Mouse (Mus musculus) hindbrain, embryonic 12.5 days (tissue): Measurements from ENCODE around the gene Lrmda. TPM values are rescaled to one million over a fixed set of nuclear protein-coding genes. Genes with fewer than 3 reads are reported as not detected.

Experiments used
- ATAC-seq: fragments of 200-750 bp; cut with Nextera tagmentation; 2 replicates; pipeline ENCODE4 v1.8.0; 2017; ENCODE audit warnings: moderate TSS enrichment; ENCODE audit not compliant: low FRiP score
- H3K27ac ChIP-seq: fragments of 300-500 bp; sonication (generic); 2 replicates; pipeline ENCODE4 v1.5.1; 2016; ENCODE audit warnings: mild to moderate bottlenecking
- H3K27me3 ChIP-seq: fragments of 300-500 bp; sonication (generic); 2 replicates; pipeline ENCODE4 v1.6.1; 2016; ENCODE audit warnings: mild to moderate bottlenecking
- H3K36me3 ChIP-seq: fragments of 300-500 bp; sonication (generic); 2 replicates; pipeline ENCODE4 v1.6.1; 2016; ENCODE audit warnings: mild to moderate bottlenecking
- H3K4me1 ChIP-seq: fragments of 300-500 bp; sonication (generic); 2 replicates; pipeline ENCODE4 v1.6.1; 2016
- H3K4me2 ChIP-seq: fragments of 300-500 bp; sonication (generic); replicated peaks from 2 replicates; pipeline ENCODE4 v1.6.1; 2016; ENCODE audit warnings: mild to moderate bottlenecking
- H3K4me3 ChIP-seq: fragments of 300-500 bp; sonication (generic); 2 replicates; pipeline ENCODE4 v1.5.1; 2016; ENCODE audit warnings: mild to moderate bottlenecking
- H3K9ac ChIP-seq: fragments of 300-500 bp; sonication (generic); 2 replicates; pipeline ENCODE4 v1.6.1; 2016; ENCODE audit warnings: mild to moderate bottlenecking, moderate library complexity
- H3K9me3 ChIP-seq: fragments of 300-500 bp; sonication (generic); replicated peaks from 2 replicates; pipeline ENCODE4 v1.6.1; 2016; ENCODE audit warnings: mild to moderate bottlenecking
- WGBS: fragments of 180-500 bp; shearing (Covaris S2); methylation state at CpG from one replicate; pipeline ENCODE4 v1.1.7; 2016; 5-methylcytosine and 5-hydroxymethylcytosine counted together
- polyA plus RNA-seq: library from polyadenylated mRNA; unstranded; fragments of >200 nt; fragmentation: Nextera tagmentation; extraction: Ambion mirVana; gene quantifications from 2 replicates; pipeline ENCODE4 v1.2.1, GENCODE M21; 2016

Lrmda gene
- polyA plus RNA-seq, 1 experiment from 2014 or later, result 0.53 TPM

DNA sequence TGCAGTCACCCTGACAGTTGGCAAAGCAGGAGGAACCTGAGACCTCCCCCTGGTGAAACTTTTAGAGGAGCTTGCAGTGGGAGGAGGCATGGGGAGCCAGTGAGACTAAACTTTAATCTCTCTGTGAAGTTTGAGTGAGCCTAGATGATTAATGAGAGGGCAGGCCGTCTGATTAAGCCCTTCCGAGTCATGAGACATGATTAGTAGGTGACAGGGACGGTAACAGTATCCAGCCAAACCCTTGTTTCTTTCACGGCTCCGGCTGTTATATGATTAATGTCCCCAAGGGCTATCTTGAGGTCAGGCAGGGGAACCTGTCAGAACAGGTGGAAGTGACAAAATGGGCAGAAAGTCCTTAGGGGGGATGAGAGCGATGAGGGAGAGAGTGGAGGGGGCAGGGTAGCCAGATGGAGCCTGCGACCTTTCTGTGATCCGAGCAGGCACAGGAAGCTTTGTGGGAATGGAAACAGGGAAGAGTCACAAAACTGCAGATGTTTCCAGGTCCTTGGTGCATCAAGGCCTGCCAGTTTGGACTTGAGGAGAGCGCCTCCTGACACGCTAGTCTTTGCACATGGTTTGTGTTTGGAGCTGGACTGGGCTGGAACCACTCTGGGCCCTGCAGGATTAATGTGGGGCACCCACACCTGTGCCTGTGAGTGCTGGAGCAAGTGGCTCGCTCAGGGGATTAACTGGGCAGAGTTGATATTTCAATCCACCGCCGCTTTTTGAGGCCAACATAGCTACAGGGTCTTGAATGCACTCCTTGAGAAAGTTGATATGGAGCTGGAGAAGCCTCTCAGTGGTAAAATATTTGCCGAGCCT is 631.8 kb downstream of the Lrmda start:
- 35% methylated on average over 14 of the region's 14 CpGs for WGBS
- no peaks in the 10 kb centered on the region for H3K9me3 ChIP-seq
- no peak for ATAC-seq
- no peak overlapping the region for H3K9ac ChIP-seq
- H3K27ac ChIP-seq, result 0 out of 2 replicates have a peak overlapping the region, but pooled peaks have one; percentile 19
- H3K27me3 ChIP-seq, result no peaks in the 10 kb centered on the region
- peaks cover 31% of the 10 kb centered on the region for H3K4me1 ChIP-seq
- H3K4me2 ChIP-seq, result no peak overlapping the region
- H3K36me3 ChIP-seq, result no peaks in the 10 kb centered on the region
- H3K4me3 ChIP-seq, result no peak overlapping the region

DNA sequence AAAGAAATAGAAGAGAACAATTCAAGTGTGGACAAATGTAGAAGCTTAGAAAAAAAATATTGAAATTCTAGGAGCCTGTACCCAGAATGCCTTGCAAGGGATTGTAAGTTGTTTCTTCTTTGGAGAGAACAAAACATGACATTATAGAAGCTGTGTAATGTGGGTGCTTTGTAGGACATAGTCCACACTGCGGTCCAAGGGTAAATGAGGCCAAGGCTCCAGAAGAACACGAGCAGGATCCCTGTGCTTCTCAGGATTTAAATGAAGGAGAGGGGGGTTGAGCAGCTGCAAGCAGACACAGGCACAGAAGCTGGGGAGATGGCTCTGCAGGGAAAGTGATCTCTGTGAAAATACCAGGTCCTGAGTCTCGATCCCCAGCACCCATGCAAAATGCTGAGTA is 643.0 kb downstream of the Lrmda start:
- H3K27me3 ChIP-seq, result peaks cover 4% of the 10 kb centered on the region; the same call in 1 of the 2 replicates
- H3K27ac ChIP-seq, result no peak overlapping the region
- H3K4me1 ChIP-seq, result no peaks in the 10 kb centered on the region
- no peak for ATAC-seq
- no peaks in the 10 kb centered on the region for H3K36me3 ChIP-seq
- WGBS, result 61% methylated on average over 3 of the region's 3 CpGs
- no peak overlapping the region for H3K9ac ChIP-seq
- H3K9me3 ChIP-seq, result no peaks in the 10 kb centered on the region
- H3K4me3 ChIP-seq, result no peak overlapping the region
- no peak overlapping the region for H3K4me2 ChIP-seq

DNA sequence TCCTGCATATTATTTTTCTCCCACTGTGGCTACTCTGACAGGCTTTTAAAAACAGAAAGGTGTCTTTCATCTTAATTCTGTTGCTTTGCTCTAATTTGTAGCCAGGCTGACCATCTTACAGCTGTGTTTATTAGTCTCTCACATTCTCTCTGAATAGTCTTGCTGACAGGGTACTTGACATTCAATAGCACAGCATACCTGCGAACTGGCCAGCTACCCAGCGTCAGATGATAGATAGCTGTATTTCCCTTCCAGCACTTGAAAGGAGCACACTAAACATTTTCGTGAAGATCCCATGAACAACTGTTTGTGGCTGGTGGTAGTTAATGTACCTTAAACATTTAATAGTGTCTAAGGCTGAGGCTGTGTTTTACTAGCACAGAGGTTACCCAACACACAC is 646.9 kb downstream of the Lrmda start:
- Histone ChIP-seq H3K4me2 (no peak overlapping the region), H3K27ac (no peak overlapping the region), H3K9ac (no peak overlapping the region), H3K4me3 (no peak overlapping the region), H3K27me3 (peaks cover 5% of the 10 kb centered on the region), H3K36me3 (no peaks in the 10 kb centered on the region), H3K4me1 (peaks cover 9% of the 10 kb centered on the region), H3K9me3 (no peaks in the 10 kb centered on the region)
- WGBS, result 77% methylated on average over 3 of the region's 3 CpGs
- no peak for ATAC-seq

DNA sequence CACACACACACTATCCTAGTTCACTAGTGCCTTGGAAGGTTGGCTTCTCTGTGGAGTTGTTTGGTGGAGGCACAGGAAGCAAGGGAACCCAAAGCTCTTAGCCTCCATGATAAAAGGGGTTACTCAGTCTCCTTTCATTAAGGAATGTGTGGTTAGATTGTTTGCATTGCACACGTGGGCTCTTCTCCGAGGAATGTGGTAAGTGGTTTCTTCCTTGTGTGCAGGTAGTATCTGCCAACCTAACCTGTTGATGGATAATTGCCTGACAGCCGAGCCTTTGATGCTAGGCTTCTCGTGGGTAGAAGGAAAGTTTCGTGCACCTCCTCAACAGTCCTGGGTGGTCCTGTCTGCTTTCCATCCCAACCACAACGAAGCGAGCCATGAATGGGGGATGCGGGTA is 648.8 kb downstream of the Lrmda start:
- H3K27me3 ChIP-seq, result peaks cover 5% of the 10 kb centered on the region
- no peaks in the 10 kb centered on the region for H3K9me3 ChIP-seq
- H3K9ac ChIP-seq, result no peak overlapping the region
- no peak overlapping the region for H3K4me2 ChIP-seq
- H3K27ac ChIP-seq, result no peak overlapping the region
- H3K4me1 ChIP-seq, result peaks cover 9% of the 10 kb centered on the region
- H3K4me3 ChIP-seq, result no peak overlapping the region
- WGBS, result 61% methylated on average over 8 of the region's 8 CpGs
- H3K36me3 ChIP-seq, result no peaks in the 10 kb centered on the region
- no peak for ATAC-seq

DNA sequence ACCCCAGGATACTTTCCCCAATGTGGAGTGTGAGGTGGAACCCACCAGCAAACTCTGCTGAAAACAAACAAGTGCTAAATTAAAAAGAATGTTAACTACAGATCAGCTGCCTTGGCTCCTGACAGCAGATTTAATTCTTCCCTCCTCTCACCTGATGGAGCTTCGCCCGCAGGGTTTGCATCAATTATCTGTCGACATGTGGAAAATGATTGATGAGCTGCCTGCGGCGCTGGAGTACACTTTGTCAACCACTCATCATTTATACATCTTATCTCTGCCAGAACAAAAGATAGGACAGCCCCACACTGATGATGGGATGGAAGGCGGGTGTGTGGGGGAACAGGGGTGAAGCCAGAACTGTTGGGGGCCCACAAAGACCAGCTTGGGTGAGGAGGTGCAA is 649.2 kb downstream of the Lrmda start:
- no peaks in the 10 kb centered on the region for H3K36me3 ChIP-seq
- H3K4me1 ChIP-seq, result peaks cover 9% of the 10 kb centered on the region
- H3K9ac ChIP-seq, result no peak overlapping the region
- H3K9me3 ChIP-seq, result no peaks in the 10 kb centered on the region
- WGBS, result 50% methylated on average over 6 of the region's 6 CpGs
- H3K4me2 ChIP-seq, result no peak overlapping the region
- no peak for ATAC-seq
- H3K4me3 ChIP-seq, result no peak overlapping the region
- peaks cover 5% of the 10 kb centered on the region for H3K27me3 ChIP-seq
- peak overlapping the region; percentile 1; the same call in 1 of the 2 replicates for H3K27ac ChIP-seq

DNA sequence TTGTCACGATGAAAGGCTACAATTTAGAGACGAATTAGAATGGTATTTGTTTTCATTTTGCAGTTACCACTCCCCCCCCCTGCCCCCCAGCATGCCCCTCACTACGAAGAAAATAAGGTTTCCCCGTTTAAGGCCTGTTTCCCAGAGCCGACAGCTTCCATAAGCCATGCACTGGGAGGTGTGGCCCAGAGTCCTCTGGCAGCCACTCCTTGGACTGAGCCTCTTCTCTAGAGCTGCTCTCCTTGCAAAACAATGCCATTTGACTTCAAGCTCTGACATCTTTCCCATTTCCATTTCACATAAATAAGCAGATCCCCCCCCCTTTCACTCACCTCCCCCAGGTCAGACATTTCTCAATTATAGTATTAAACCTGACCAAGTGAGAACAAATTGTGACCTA is 654.1 kb downstream of the Lrmda start:
- Histone ChIP-seq H3K4me1 (peaks cover 6% of the 10 kb centered on the region), H3K27ac (no peak overlapping the region), H3K36me3 (no peaks in the 10 kb centered on the region), H3K9ac (no peak overlapping the region), H3K27me3 (no peaks in the 10 kb centered on the region), H3K4me3 (no peak overlapping the region), H3K9me3 (no peaks in the 10 kb centered on the region), H3K4me2 (no peak overlapping the region)
- WGBS, result 43% methylated on average over 5 of the region's 5 CpGs
- ATAC-seq, result no peak

DNA sequence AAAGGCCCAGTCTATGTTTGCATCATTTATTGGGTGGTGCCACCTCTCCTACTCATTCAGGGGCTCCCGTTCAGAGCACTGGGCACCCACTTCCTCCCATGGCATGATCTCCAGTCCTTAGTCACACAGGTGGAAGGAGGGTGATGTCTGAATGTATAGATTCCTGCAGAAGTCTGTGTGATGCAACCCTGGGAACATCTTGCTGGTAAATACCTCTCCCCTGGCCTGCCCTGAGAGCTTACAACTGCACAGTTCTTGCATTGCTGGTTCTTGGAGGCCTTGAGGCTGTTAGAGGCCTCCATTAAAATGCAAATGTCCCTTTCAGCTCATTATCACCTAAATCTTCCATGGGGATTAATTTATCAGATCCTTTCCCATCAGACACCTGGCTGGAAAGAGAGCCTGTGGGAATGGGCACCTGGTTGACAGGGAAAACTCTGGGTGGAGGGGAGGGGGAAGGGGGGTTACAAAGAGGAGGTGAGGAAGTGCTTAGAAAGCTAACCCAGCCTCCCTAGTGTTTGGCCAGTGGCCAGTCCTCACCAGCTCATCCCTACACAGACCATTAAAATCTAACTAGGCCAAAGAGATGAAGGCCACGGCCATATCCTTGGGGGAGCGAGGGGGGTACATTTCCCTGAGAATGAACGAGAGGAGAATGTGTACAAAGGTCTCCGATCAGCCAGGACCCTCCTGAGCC is 659.6 kb downstream of the Lrmda start:
- peak; percentile 66 for ATAC-seq
- no peak overlapping the region for H3K4me3 ChIP-seq
- H3K36me3 ChIP-seq, result no peaks in the 10 kb centered on the region
- H3K27me3 ChIP-seq, result peaks cover 5% of the 10 kb centered on the region; the same call in 1 of the 2 replicates
- H3K4me2 ChIP-seq, result no peak overlapping the region
- H3K27ac ChIP-seq, result peak overlapping the region; percentile 69
- WGBS, result 36% methylated on average over 5 of the region's 5 CpGs
- peaks cover 21% of the 10 kb centered on the region for H3K4me1 ChIP-seq
- no peak overlapping the region for H3K9ac ChIP-seq
- no peaks in the 10 kb centered on the region for H3K9me3 ChIP-seq

DNA sequence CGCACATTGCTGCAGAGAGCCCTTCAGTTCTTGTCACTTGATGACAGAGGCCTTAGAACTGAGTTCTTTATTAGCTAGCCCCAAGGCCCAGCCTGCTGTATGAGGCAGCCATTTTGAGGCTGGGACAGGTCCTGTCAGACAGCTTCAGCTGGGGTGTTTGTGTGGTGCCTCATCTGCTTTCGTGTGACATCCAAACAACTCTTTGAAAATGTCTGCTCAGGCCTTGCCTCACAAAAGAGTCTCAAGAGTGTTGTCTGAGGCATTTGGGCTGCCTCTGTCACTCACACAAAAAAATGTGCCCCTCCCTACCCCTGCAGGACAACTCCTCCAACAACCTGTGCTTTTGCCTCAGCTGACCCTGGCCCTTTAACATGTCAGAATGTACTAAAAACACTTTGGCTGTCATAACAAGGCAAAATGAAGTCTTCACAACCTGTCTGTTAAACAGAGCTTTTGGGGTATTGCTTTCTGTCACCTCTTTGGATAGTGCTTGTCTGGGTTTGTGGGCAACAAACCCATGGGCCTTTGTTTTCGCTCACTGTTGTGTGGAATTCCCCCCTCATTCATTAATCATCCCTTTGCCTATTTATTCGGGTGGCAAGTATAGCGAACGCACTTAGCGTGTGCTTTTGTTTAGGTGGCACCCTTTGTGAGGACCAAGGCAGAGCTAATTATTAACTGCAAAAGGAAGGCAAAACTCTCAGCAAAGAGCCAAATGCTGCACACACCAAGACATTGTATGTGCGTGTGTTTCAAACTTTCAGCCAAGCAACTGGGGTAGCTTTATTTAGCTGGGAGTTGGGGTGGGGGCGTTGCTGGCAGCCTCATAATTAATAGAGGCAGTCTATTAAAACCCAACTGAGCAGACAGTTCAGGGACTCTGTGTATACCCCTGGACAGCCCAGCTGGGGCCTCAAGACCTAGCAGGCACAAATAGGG is 660.5 kb downstream of the Lrmda start:
- Histone ChIP-seq H3K4me2 (no peak overlapping the region), H3K9me3 (no peaks in the 10 kb centered on the region), H3K9ac (no peak overlapping the region), H3K36me3 (no peaks in the 10 kb centered on the region), H3K27me3 (peaks cover 5% of the 10 kb centered on the region; the same call in 1 of the 2 replicates), H3K4me1 (peaks cover 21% of the 10 kb centered on the region), H3K27ac (peak overlapping the region; percentile 69), H3K4me3 (no peak overlapping the region)
- peak; percentile 84 for ATAC-seq
- WGBS, result 23% methylated on average over 9 of the region's 9 CpGs

DNA sequence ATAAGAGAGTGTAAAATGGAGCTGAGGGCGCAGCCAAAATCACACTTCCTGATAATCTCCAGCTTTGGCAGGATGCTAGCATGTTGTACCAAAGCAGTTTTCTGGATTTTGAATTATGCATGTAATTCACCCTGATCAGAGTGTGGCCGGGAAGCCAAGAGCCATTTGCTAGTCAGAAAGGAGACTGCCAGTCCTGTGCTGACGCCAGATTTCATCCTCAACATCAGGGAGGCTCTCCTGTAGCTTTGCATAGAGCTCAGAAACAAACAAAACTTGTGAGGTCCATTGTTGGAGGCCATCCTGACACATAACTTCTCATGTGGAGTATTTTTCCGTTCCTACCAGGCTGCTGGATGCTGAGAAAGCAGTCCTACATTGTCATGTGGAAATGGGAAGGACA is 667.4 kb downstream of the Lrmda start:
- Histone ChIP-seq H3K4me1 (no peaks in the 10 kb centered on the region), H3K9me3 (no peaks in the 10 kb centered on the region), H3K4me2 (no peak overlapping the region), H3K9ac (no peak overlapping the region), H3K36me3 (no peaks in the 10 kb centered on the region), H3K4me3 (no peak overlapping the region), H3K27ac (no peak overlapping the region), H3K27me3 (0 out of 2 replicates have a peak, but pooled peaks cover 5% of the 10 kb centered on the region)
- ATAC-seq, result no peak
- WGBS, result 65% methylated on average over 4 of the region's 4 CpGs

DNA sequence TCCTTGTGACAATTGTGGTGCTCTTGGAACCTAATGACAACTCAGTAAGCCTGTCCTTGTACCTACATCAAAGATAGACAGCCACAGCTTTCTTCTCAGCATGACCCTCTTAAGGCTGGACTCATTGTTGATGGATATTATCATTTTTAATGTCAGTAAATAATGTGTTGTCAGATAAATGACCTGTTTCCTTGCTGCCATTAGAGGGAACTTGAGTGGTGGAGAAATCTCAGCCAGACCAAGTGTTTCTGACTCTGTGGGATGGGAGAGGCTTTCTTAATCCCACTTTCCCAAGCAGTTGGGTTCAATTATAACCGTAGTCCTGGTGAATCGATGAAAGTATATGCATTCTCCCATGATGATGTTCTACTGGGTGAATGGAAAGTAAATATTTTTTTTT is 668.9 kb downstream of the Lrmda start:
- H3K27ac ChIP-seq, result no peak overlapping the region
- no peaks in the 10 kb centered on the region for H3K4me1 ChIP-seq
- WGBS, result 89% methylated on average over 2 of the region's 2 CpGs
- H3K9ac ChIP-seq, result no peak overlapping the region
- no peaks in the 10 kb centered on the region for H3K9me3 ChIP-seq
- H3K4me2 ChIP-seq, result no peak overlapping the region
- no peak for ATAC-seq
- 0 out of 2 replicates have a peak, but pooled peaks cover 3% of the 10 kb centered on the region for H3K27me3 ChIP-seq
- no peaks in the 10 kb centered on the region for H3K36me3 ChIP-seq
- no peak overlapping the region for H3K4me3 ChIP-seq

DNA sequence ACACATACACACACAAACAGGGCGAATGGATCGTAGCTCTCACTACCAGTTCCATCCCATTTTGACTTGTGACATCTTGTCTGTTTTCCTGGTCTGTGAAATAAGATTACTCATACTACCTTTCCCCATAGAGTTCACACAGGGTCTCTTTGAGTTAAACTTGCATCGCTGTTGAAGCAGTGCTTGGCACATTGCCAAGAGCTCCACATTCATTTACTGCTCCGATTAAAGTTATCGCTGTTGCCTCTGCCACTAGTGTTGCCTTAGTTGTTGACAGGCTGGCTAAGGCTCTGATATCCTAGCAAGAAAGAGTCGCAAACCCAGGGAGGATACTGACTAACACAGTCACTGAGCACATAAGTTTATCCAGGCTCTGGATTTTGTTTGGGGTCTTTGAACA is 675.9 kb downstream of the Lrmda start:
- Histone ChIP-seq H3K36me3 (no peaks in the 10 kb centered on the region), H3K27ac (no peak overlapping the region), H3K4me2 (no peak overlapping the region), H3K9ac (no peak overlapping the region), H3K27me3 (no peaks in the 10 kb centered on the region), H3K9me3 (no peaks in the 10 kb centered on the region), H3K4me3 (no peak overlapping the region), H3K4me1 (peaks cover 6% of the 10 kb centered on the region)
- no peak for ATAC-seq
- 57% methylated on average over 6 of the region's 6 CpGs for WGBS

DNA sequence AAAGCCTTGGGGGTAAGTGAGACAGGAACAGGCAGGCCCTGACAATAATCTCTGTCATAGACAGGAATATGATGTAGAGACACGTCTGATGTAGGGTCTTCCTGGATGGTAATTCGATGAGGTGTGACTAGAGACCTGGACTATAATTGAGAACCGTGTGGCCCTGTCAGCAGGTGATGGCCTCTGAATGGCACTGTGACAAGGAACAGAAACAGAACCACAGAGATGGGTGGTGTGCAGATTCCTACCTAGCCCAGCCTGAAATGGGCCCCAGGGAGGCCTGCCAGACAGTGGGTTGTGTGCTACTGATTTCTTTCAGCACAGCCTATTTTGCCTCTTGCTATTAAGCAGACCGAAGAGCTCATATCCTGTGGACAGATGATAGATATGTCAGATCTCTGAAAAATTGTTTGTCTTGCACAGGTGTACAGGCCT is 676.4 kb downstream of the Lrmda start:
- no peaks in the 10 kb centered on the region for H3K27me3 ChIP-seq
- H3K4me3 ChIP-seq, result no peak overlapping the region
- H3K27ac ChIP-seq, result no peak overlapping the region
- no peaks in the 10 kb centered on the region for H3K9me3 ChIP-seq
- peaks cover 6% of the 10 kb centered on the region for H3K4me1 ChIP-seq
- no peak overlapping the region for H3K4me2 ChIP-seq
- no peak overlapping the region for H3K9ac ChIP-seq
- ATAC-seq, result no peak
- WGBS, result 68% methylated on average over 4 of the region's 4 CpGs
- no peaks in the 10 kb centered on the region for H3K36me3 ChIP-seq
